Comparison of ENCODE assay signal across 9 mouse cellular contexts in the genomic region with DNA sequence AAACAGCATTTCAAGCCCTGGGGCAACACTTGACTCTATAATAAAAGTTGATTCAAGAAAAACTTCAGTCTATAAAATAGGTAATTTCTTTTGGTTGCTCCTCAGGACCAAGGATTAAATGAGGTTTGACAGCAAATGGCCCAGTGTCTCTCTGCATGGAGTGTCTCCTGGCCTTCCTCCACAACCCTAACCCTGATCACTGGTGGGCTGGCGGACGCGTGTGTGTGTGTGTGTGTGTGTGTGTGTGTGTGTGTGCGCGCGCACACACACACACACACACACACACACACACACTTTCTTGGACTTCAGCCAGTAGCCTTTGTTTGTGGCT. TPM values are rescaled to one million over a fixed set of nuclear protein-coding genes. Genes with fewer than 3 reads are reported as not detected.
A peak's percentile ranks its signal among the peaks of the same experiment; 100 is the strongest.
DNase-seq lines count a peak whose midpoint lies in the region; ATAC-seq lines count a peak whose summit lies in the region.
"Had no signal": no experiment of that assay in that cellular context is flagged by ENCODE, and none has a peak within 500 bp of the region (broad histone marks: within the 10 kb centered on the region; RNA-seq: fewer than 3 reads in every experiment).

No protein-coding gene starts in this region.

- peak overlapping the region; percentile 97 for H3K4me2 ChIP-seq in heart, embryonic 16.5 days (ENCODE audit: low read depth, low read length)
- peak overlapping the region; percentile 94 for H3K4me2 ChIP-seq in embryonic facial prominence, embryonic 15.5 days (replicated peaks)
- H3K4me2 ChIP-seq in neural tube, embryonic 13.5 days, result peak overlapping the region; percentile 96

- no peak for ATAC-seq in heart, embryonic 16.5 days (replicated peaks; ENCODE audit: extremely low read depth, insufficient read depth, low FRiP score)
- no peak for ATAC-seq in embryonic facial prominence, embryonic 15.5 days (ENCODE audit: insufficient number of reproducible peaks, low FRiP score, low TSS enrichment, low read depth)
- ATAC-seq in neural tube, embryonic 13.5 days (ENCODE audit: low read depth), result peak; percentile 54
- ATAC-seq in megakaryocyte-erythroid progenitor cell, adult 5-6 weeks (replicated peaks; ENCODE audit: low FRiP score, low TSS enrichment, poor library complexity, severe bottlenecking), result no peak
- ATAC-seq in megakaryocyte, adult 5-6 weeks (ENCODE audit: poor library complexity, severe bottlenecking), result no peak

- H3K4me3 ChIP-seq in heart, embryonic 16.5 days (ENCODE audit: low read length), result peak overlapping the region; percentile 62
- peak overlapping the region; percentile 54 for H3K4me3 ChIP-seq in embryonic facial prominence, embryonic 15.5 days (replicated peaks)
- peak overlapping the region; percentile 73 for H3K4me3 ChIP-seq in limb, embryonic 10.5 days
- H3K4me3 ChIP-seq in neural tube, embryonic 13.5 days, result peak overlapping the region; percentile 59

- no peak overlapping the region for H3K27ac ChIP-seq in heart, embryonic 16.5 days (ENCODE audit: low read length)
- H3K27ac ChIP-seq in embryonic facial prominence, embryonic 15.5 days (replicated peaks), result no peak overlapping the region
- H3K27ac ChIP-seq in limb, embryonic 10.5 days, result peak overlapping the region; percentile 93
- H3K27ac ChIP-seq in neural tube, embryonic 13.5 days (replicated peaks), result no peak overlapping the region

- H3K9me3 ChIP-seq in heart, embryonic 16.5 days (replicated peaks; ENCODE audit: control insufficient read depth, low read length), result no peaks in the 10 kb centered on the region
- no peaks in the 10 kb centered on the region for H3K9me3 ChIP-seq in embryonic facial prominence, embryonic 15.5 days (replicated peaks)
- no peaks in the 10 kb centered on the region for H3K9me3 ChIP-seq in limb, embryonic 10.5 days (replicated peaks)
- no peaks in the 10 kb centered on the region for H3K9me3 ChIP-seq in neural tube, embryonic 13.5 days

- H3K9ac ChIP-seq in heart, embryonic 16.5 days (ENCODE audit: low read length), result no peak overlapping the region; the same call in 1 of the 2 replicates
- no peak overlapping the region for H3K9ac ChIP-seq in embryonic facial prominence, embryonic 15.5 days
- H3K9ac ChIP-seq in neural tube, embryonic 13.5 days, result peak overlapping the region; percentile 78

- no peaks in the 10 kb centered on the region for H3K36me3 ChIP-seq in heart, embryonic 16.5 days (ENCODE audit: control insufficient read depth, insufficient read depth)
- no peaks in the 10 kb centered on the region for H3K36me3 ChIP-seq in embryonic facial prominence, embryonic 15.5 days
- H3K36me3 ChIP-seq in limb, embryonic 10.5 days, result no peaks in the 10 kb centered on the region
- no peaks in the 10 kb centered on the region for H3K36me3 ChIP-seq in neural tube, embryonic 13.5 days

- H3K27me3 ChIP-seq in heart, embryonic 16.5 days (ENCODE audit: control insufficient read depth, insufficient read depth, low read length), result peaks cover 12% of the 10 kb centered on the region; the same call in 1 of the 2 replicates
- H3K27me3 ChIP-seq in embryonic facial prominence, embryonic 15.5 days, result no peaks in the 10 kb centered on the region
- no peaks in the 10 kb centered on the region for H3K27me3 ChIP-seq in limb, embryonic 10.5 days (ENCODE audit: low read depth, poor library complexity, severe bottlenecking)
- peaks cover 5% of the 10 kb centered on the region; the same call in 1 of the 2 replicates for H3K27me3 ChIP-seq in neural tube, embryonic 13.5 days
- H3K27me3 ChIP-seq: CH12.LX had no signal

- H3K4me1 ChIP-seq in heart, embryonic 16.5 days (ENCODE audit: control insufficient read depth, insufficient read depth, low read length), result peaks cover 2% of the 10 kb centered on the region
- peaks cover 13% of the 10 kb centered on the region; the same call in 1 of the 2 replicates for H3K4me1 ChIP-seq in embryonic facial prominence, embryonic 15.5 days
- H3K4me1 ChIP-seq in limb, embryonic 10.5 days, result peaks cover 62% of the 10 kb centered on the region
- H3K4me1 ChIP-seq in neural tube, embryonic 13.5 days (replicated peaks), result peaks cover 28% of the 10 kb centered on the region

- WGBS in heart, embryonic 16.5 days, result 24% methylated on average over 6 of the region's 6 CpGs
- 10% methylated on average over 5 of the region's 6 CpGs for WGBS in embryonic facial prominence, embryonic 15.5 days
- WGBS in limb, embryonic 10.5 days, result 7% methylated on average over 6 of the region's 6 CpGs
- 4% methylated on average over 5 of the region's 6 CpGs for WGBS in neural tube, embryonic 13.5 days

- no peak for DNase-seq in heart, postnatal 4 days
- no peak for DNase-seq in limb, embryonic 10.5 days (ENCODE audit: low spot score)
- no peak for DNase-seq in cerebellum, adult 18-20 months

RNA-seq across cellular contexts. Expression of a gene that starts 0.8 kb away (rescaled TPM):
- 0.38 and 0.82 TPM in 2 replicates for polyA plus RNA-seq in heart, embryonic 16.5 days (2015; fragmentation: Nextera tagmentation; extraction: Ambion mirVana)
- total RNA-seq in heart, postnatal 4 days (2021), result under 1 TPM; 0.10 to 0.54 TPM
- 1.5 and 1.7 TPM in 2 replicates for polyA plus RNA-seq in embryonic facial prominence, embryonic 15.5 days (2015; fragmentation: Nextera tagmentation; extraction: Ambion mirVana)
- 16.9 and 17.4 TPM in 2 replicates for polyA plus RNA-seq in limb, embryonic 10.5 days (2016; fragmentation: Nextera tagmentation; extraction: Ambion mirVana)
- 1.4 and 2.2 TPM in 2 replicates for polyA plus RNA-seq in neural tube, embryonic 13.5 days (2015; fragmentation: Nextera tagmentation; extraction: Ambion mirVana)
- total RNA-seq in megakaryocyte-erythroid progenitor cell, adult 5-6 weeks (2014; fragmentation: Nextera tagmentation), result 7.2 TPM in 1 of 2 replicates, not detected in the other
- total RNA-seq in megakaryocyte-erythroid progenitor cell, adult 5-6 weeks (2017), result not detected in 2 replicates
- total RNA-seq in megakaryocyte, adult 5-6 weeks (2015), result 0.68 TPM in 1 of 2 replicates, not detected in the other
- total RNA-seq in megakaryocyte, adult 5-6 weeks (2017), result not detected in 2 replicates
- total RNA-seq: CH12.LX had no signal

RNA-seq across cellular contexts. Expression of a gene that starts 10.9 kb away (rescaled TPM):
- 43.5 and 45.5 TPM in 2 replicates for polyA plus RNA-seq in heart, embryonic 16.5 days (2015; fragmentation: Nextera tagmentation; extraction: Ambion mirVana)
- total RNA-seq in heart, postnatal 4 days (2021), result 10 to 100 TPM; 51.1 to 53.6 TPM
- polyA plus RNA-seq in embryonic facial prominence, embryonic 15.5 days (2015; fragmentation: Nextera tagmentation; extraction: Ambion mirVana), result 39.3 and 40.9 TPM in 2 replicates
- 67.3 and 67.5 TPM in 2 replicates for polyA plus RNA-seq in limb, embryonic 10.5 days (2016; fragmentation: Nextera tagmentation; extraction: Ambion mirVana)
- polyA plus RNA-seq in neural tube, embryonic 13.5 days (2015; fragmentation: Nextera tagmentation; extraction: Ambion mirVana), result 36.7 and 39.2 TPM in 2 replicates
- 68.4 and 73.2 TPM in 2 replicates for total RNA-seq in megakaryocyte-erythroid progenitor cell, adult 5-6 weeks (2014; fragmentation: Nextera tagmentation)
- total RNA-seq in megakaryocyte-erythroid progenitor cell, adult 5-6 weeks (2017), result 71.5 and 73.6 TPM in 2 replicates
- 34.2 and 34.4 TPM in 2 replicates for total RNA-seq in megakaryocyte, adult 5-6 weeks (2015)
- total RNA-seq in megakaryocyte, adult 5-6 weeks (2017), result 28.3 and 33.8 TPM in 2 replicates
